Mouse (Mus musculus) lung, postnatal 0 days (tissue): ENCODE results near the gene Fthl17e. TPM values are rescaled to one million over a fixed set of nuclear protein-coding genes. Genes with fewer than 3 reads are reported as not detected.
"Not testable (repeated sequence)": the region's sequence is repeated elsewhere in the genome, so short reads cannot be mapped to it uniquely, and the experiment has no call there.

Experiments used
- ATAC-seq: fragments of 200-750 bp; cut with Nextera tagmentation; 2 replicates; pipeline ENCODE4 v1.8.0; 2017; ENCODE audit warnings: moderate library complexity
- DNase-seq: peaks from one replicate; pipeline ENCODE4 v3.0.0-alpha.2; 2016; ENCODE audit warnings: low spot score
- H3K27ac ChIP-seq: fragments of 300-500 bp; sonication (generic); 2 replicates; pipeline ENCODE4 v1.5.1; 2014; ENCODE audit warnings: antibody characterized with exemption, mild to moderate bottlenecking, low read length, mixed read lengths
- H3K27me3 ChIP-seq: fragments of 300-500 bp; sonication (generic); replicated peaks from 2 replicates; pipeline ENCODE4 v1.6.1; 2014; ENCODE audit warnings: low read length, mixed read lengths; ENCODE audit not compliant: insufficient read depth
- H3K36me3 ChIP-seq: fragments of 300-500 bp; sonication (generic); 2 replicates; pipeline ENCODE4 v1.6.1; 2014; ENCODE audit warnings: low read length, mixed read lengths; ENCODE audit not compliant: insufficient read depth
- H3K4me1 ChIP-seq: fragments of 300-500 bp; sonication (generic); 2 replicates; pipeline ENCODE4 v1.6.1; 2014; ENCODE audit warnings: antibody characterized with exemption, low read depth, low read length, mixed read lengths; ENCODE audit not compliant: insufficient read depth
- H3K4me2 ChIP-seq: fragments of 300-500 bp; sonication (generic); replicated peaks from 2 replicates; pipeline ENCODE4 v1.6.1; 2014; ENCODE audit warnings: low read depth, mild to moderate bottlenecking, low read length, moderate library complexity, mixed read lengths
- H3K4me3 ChIP-seq: fragments of 300-500 bp; sonication (generic); 2 replicates; pipeline ENCODE4 v1.5.1; 2014; ENCODE audit warnings: low read depth, low read length
- H3K9ac ChIP-seq: fragments of 300-500 bp; sonication (generic); replicated peaks from 2 replicates; pipeline ENCODE4 v1.6.1; 2014; ENCODE audit warnings: low read depth, mild to moderate bottlenecking
- H3K9me3 ChIP-seq: fragments of 300-500 bp; sonication (generic); 2 replicates; pipeline ENCODE4 v1.6.1; 2016; ENCODE audit warnings: low read length, mixed read lengths
- CTCF ChIP-seq: IDR thresholded peaks from 2 replicates; pipeline ENCODE4 v1.5.1; 2016; ENCODE audit warnings: antibody characterized with exemption, mild to moderate bottlenecking
- WGBS: fragments of 180-500 bp; shearing (Covaris S2); extraction: QIAGEN DNeasy Blood & Tissue Kit; methylation state at CpG from one replicate; pipeline ENCODE4 v1.1.7; 2014; 5-methylcytosine and 5-hydroxymethylcytosine counted together
- polyA plus RNA-seq: library from polyadenylated mRNA; unstranded; fragments of >200 nt; fragmentation: Nextera tagmentation; extraction: Ambion mirVana; gene quantifications from 2 replicates; pipeline ENCODE4 v1.2.1, GENCODE M21; 2015

The Fthl17e gene
- polyA plus RNA-seq, 1 experiment from 2014 or later: not detected

DNA sequence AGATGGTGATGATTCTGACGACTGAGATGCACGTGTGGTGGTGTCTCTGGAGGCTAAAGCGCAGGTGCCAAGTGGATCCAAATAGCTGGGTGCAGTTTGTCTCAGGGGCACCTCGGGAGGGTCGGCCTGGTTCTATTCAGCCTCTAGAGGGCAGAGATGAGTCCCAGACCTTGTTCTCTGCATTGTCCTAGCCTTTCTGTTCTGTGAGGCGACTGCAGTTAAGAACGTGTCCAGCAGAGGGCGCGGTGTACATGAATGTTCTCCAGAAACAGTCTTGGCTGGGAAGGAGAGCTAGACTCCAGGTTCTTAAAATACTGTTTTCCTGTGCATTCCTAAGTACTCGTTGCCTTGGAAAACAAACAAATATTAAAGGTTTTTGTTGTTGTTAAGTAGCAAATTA, 44.4 kb downstream of the Fthl17e start:
- H3K4me2 ChIP-seq, ATAC-seq, H3K36me3 ChIP-seq, H3K9me3 ChIP-seq, DNase-seq, H3K9ac ChIP-seq, H3K27me3 ChIP-seq, H3K27ac ChIP-seq, H3K4me1 ChIP-seq, H3K4me3 ChIP-seq: not testable (repeated sequence)
- WGBS: 10% methylated on average over 7 of the region's 10 CpGs
- peak; percentile 57 for TF ChIP-seq CTCF

Other genes with a start within 250 kb of the Fthl17e start
- gene Ssxb5, start 229.8 kb upstream of the Fthl17e start, polyA plus RNA-seq: not detected in 2 replicates
- not detected in 2 replicates for gene Gm6592, start 189.5 kb upstream of the Fthl17e start, polyA plus RNA-seq
- gene Gm5751, start 159.2 kb upstream of the Fthl17e start, polyA plus RNA-seq: not detected in 2 replicates
- 2.2 and 2.7 TPM in 2 replicates for gene B630019K06Rik, start 141.1 kb upstream of the Fthl17e start, polyA plus RNA-seq
- not detected in 2 replicates for gene Fthl17b, start 70.5 kb upstream of the Fthl17e start, polyA plus RNA-seq
- not detected in 2 replicates for gene Fthl17c, start 56.9 kb upstream of the Fthl17e start, polyA plus RNA-seq
- gene Fthl17d, start 46.7 kb upstream of the Fthl17e start, polyA plus RNA-seq: not detected in 2 replicates
- gene Fthl17f, start 29.5 kb downstream of the Fthl17e start, polyA plus RNA-seq: not detected in 2 replicates
- gene 4930402K13Rik, start 71.1 kb downstream of the Fthl17e start, polyA plus RNA-seq: not detected in 2 replicates
- gene Lancl3, start 166.4 kb downstream of the Fthl17e start, polyA plus RNA-seq: 0.54 and 1.00 TPM in 2 replicates
- gene Gm14862, start 223.4 kb downstream of the Fthl17e start, polyA plus RNA-seq: not detected in 2 replicates
- gene Xk, start 239.3 kb downstream of the Fthl17e start, polyA plus RNA-seq: 0.67 and 1.2 TPM in 2 replicates